Mouse (Mus musculus): ENCODE measurements around the gene Ccdc110. TPM values are rescaled to one million over a fixed set of nuclear protein-coding genes. Genes with fewer than 3 reads are reported as not detected.
A peak's percentile ranks its signal among the peaks of the same experiment; 100 is the strongest.

Gene Ccdc110
- total and polyA plus RNA-seq, 3 experiments: not detected

- H3K79me2 ChIP-seq (ENCODE audit: control insufficient read depth, insufficient read depth, low read length, poor library complexity): no peaks in the 10 kb centered on the region
- peaks cover 0 to 1% of the 10 kb centered on the region in 2 experiments; a peak in 1 of 4 replicates for H3K27me3 ChIP-seq (ENCODE audit: control insufficient read depth in 1 of 2, insufficient read depth in 2 of 2, low read length in 2 of 2)
- no peak for DNase-seq (ENCODE audit: low read depth, low spot score)
- H3K9ac ChIP-seq (ENCODE audit: control insufficient read depth, low read depth, low read length, poor library complexity, severe bottlenecking): no peak overlapping the region
- no peaks in the 10 kb centered on the region for H3K36me3 ChIP-seq (ENCODE audit: control insufficient read depth in 1 of 2, insufficient read depth in 2 of 2, low read length in 2 of 2)
- no peak for TF ChIP-seq MYB (IDR thresholded peaks at IDR 0.05; ENCODE audit: low read depth, low read length)
- TF ChIP-seq MAX (IDR thresholded peaks at IDR 0.05; ENCODE audit: low read length): no peak
- no peaks in the 10 kb centered on the region for H3K9me3 ChIP-seq (replicated peaks; ENCODE audit: insufficient read depth, low read length)
- H3K27ac ChIP-seq (ENCODE audit: control insufficient read depth, low read depth, low read length): no peak overlapping the region
- no peaks in the 10 kb centered on the region for H3K4me1 ChIP-seq (ENCODE audit: control insufficient read depth in 1 of 2, insufficient read depth in 2 of 2, low read length in 2 of 2)
- H3K4me3 ChIP-seq (ENCODE audit: control insufficient read depth in 1 of 2, insufficient read depth in 1 of 2, low read depth in 2 of 2, low read length in 2 of 2): no peak overlapping the region
Measured at GRCm38 (mm10) chr8:45889737-45890136, 44.7 kb upstream of the Ccdc110 start.

DNA sequence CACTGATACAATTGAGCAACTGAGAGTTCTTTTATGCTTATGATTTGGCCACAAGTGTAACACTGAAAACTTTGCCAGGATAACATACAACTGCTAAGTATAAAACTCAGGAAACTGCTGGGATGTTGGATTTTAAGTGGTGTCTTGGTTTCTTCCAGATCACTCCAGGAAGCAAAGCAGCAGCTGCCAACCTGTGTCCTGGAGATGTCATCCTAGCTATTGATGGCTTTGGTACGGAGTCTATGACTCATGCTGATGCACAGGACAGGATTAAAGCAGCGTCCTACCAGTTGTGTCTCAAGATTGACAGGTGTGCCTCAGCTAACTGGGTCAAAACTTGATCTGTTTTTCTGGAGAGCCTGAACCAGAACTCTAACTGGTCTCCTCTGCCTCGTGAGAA is 37.8 kb upstream of the Ccdc110 start:
- Histone ChIP-seq H3K4me3 (ENCODE audit: control insufficient read depth in 1 of 2, insufficient read depth in 1 of 2, low read depth in 2 of 2, low read length in 2 of 2) (no peak overlapping the region), H3K9me3 (replicated peaks; ENCODE audit: insufficient read depth, low read length) (no peaks in the 10 kb centered on the region), H3K9ac (ENCODE audit: control insufficient read depth, low read depth, low read length, poor library complexity, severe bottlenecking) (no peak overlapping the region), H3K4me1 (ENCODE audit: control insufficient read depth in 1 of 2, insufficient read depth in 2 of 2, low read length in 2 of 2) (no peaks in the 10 kb centered on the region), H3K27ac (ENCODE audit: control insufficient read depth, low read depth, low read length) (no peak overlapping the region), H3K36me3 (ENCODE audit: control insufficient read depth in 1 of 2, insufficient read depth in 2 of 2, low read length in 2 of 2) (no peaks in the 10 kb centered on the region), H3K27me3 (ENCODE audit: control insufficient read depth in 1 of 2, insufficient read depth in 2 of 2, low read length in 2 of 2) (no peaks in the 10 kb centered on the region), H3K79me2 (ENCODE audit: control insufficient read depth, insufficient read depth, low read length, poor library complexity) (no peaks in the 10 kb centered on the region)
- no peak for DNase-seq (ENCODE audit: low read depth, low spot score)
- TF ChIP-seq ETS1 (IDR thresholded peaks at IDR 0.05; ENCODE audit: low read depth, low read length): no peak
- no peak for TF ChIP-seq BHLHE40 (IDR thresholded peaks at IDR 0.05; ENCODE audit: borderline replicate concordance, low read depth, low read length)

- Histone ChIP-seq H3K79me2 (ENCODE audit: control insufficient read depth, insufficient read depth, low read length, poor library complexity) (no peaks in the 10 kb centered on the region), H3K9me3 (replicated peaks; ENCODE audit: insufficient read depth, low read length) (no peaks in the 10 kb centered on the region), H3K36me3 (ENCODE audit: control insufficient read depth in 1 of 2, insufficient read depth in 2 of 2, low read length in 2 of 2) (no peaks in the 10 kb centered on the region), H3K27me3 (ENCODE audit: control insufficient read depth in 1 of 2, insufficient read depth in 2 of 2, low read length in 2 of 2) (no peaks in the 10 kb centered on the region), H3K27ac (ENCODE audit: control insufficient read depth, low read depth, low read length) (no peak overlapping the region), H3K4me1 (ENCODE audit: control insufficient read depth in 1 of 2, insufficient read depth in 2 of 2, low read length in 2 of 2) (no peaks in the 10 kb centered on the region), H3K4me3 (ENCODE audit: control insufficient read depth in 1 of 2, insufficient read depth in 1 of 2, low read depth in 2 of 2, low read length in 2 of 2) (no peak overlapping the region), H3K9ac (ENCODE audit: control insufficient read depth, low read depth, low read length, poor library complexity, severe bottlenecking) (no peak overlapping the region)
- no peak for TF ChIP-seq SMC3 (IDR thresholded peaks at IDR 0.05; ENCODE audit: low read depth, low read length)
- no peak for TF ChIP-seq CHD2 (IDR thresholded peaks at IDR 0.05; ENCODE audit: low read length)
- no peak for TF ChIP-seq RAD21 (IDR thresholded peaks at IDR 0.05; ENCODE audit: low read depth, low read length)
- no peak for TF ChIP-seq BHLHE40 (IDR thresholded peaks at IDR 0.05; ENCODE audit: borderline replicate concordance, low read depth, low read length)
- no peak for TF ChIP-seq MEF2A (IDR thresholded peaks at IDR 0.05; ENCODE audit: extremely low read depth, insufficient replicate concordance, low read depth, low read length, poor library complexity, severe bottlenecking)
- TF ChIP-seq CTCF (IDR thresholded peaks at IDR 0.05 in 2 of 3, conservative IDR thresholded peaks at IDR 0.05 in 1 of 3; ENCODE audit: control insufficient read depth in 1 of 3, insufficient read depth in 1 of 3, low read depth in 2 of 3, low read length in 3 of 3, poor library complexity in 1 of 3, severe bottlenecking in 1 of 3): no peak
- TF ChIP-seq USF2 (IDR thresholded peaks at IDR 0.05; ENCODE audit: borderline replicate concordance in 1 of 2, insufficient read depth in 1 of 2, low read depth in 1 of 2, low read length in 2 of 2): no peak
- no peak for TF ChIP-seq ETS1 (IDR thresholded peaks at IDR 0.05; ENCODE audit: low read depth, low read length)
- DNase-seq (ENCODE audit: low read depth, low spot score): peak; percentile 4
Measured at GRCm38 (mm10) chr8:45899783-45900182, 34.6 kb upstream of the Ccdc110 start.
